Mouse (Mus musculus) cerebellum, adult 2 months (tissue): Measurements from ENCODE around the gene Rpl28. TPM values are rescaled to one million over a fixed set of nuclear protein-coding genes. Genes with fewer than 3 reads are reported as not detected.

Experiments
- DNase-seq, 2 experiments: peaks; one replicate each; pipeline ENCODE4 v3.0.0; 2021
- H3K27ac ChIP-seq: fragments of 200-500 bp; 2 replicates; pipeline ENCODE4 v1.5.1; 2012; ENCODE audit warnings: low read length, control low read depth, inconsistent platforms; ENCODE audit not compliant: insufficient read depth
- H3K27me3 ChIP-seq: fragments of 200-500 bp; 2 replicates; pipeline ENCODE4 v1.6.1; 2012; ENCODE audit warnings: inconsistent platforms, mild to moderate bottlenecking, low read length, moderate library complexity; ENCODE audit not compliant: control insufficient read depth, insufficient read depth
- H3K4me1 ChIP-seq: fragments of 200-500 bp; 2 replicates; pipeline ENCODE4 v1.6.1; 2011; ENCODE audit warnings: low read length; ENCODE audit not compliant: control insufficient read depth, insufficient read depth
- H3K4me3 ChIP-seq: fragments of 200-500 bp; replicated peaks from 2 replicates; pipeline ENCODE3; 2011; ENCODE audit warnings: mild to moderate bottlenecking, low read depth, low read length, control low read depth; ENCODE audit not compliant: insufficient read depth
- CTCF ChIP-seq: fragments of 200-500 bp; IDR thresholded peaks from 2 replicates; pipeline ENCODE4 v1.5.1; 2011; ENCODE audit warnings: low read depth, mild to moderate bottlenecking, control low read depth, low read length, moderate library complexity, borderline replicate concordance; ENCODE audit not compliant: insufficient read depth
- POLR2A ChIP-seq: fragments of 200-500 bp; IDR thresholded peaks from 2 replicates; pipeline ENCODE4 v1.6.1; 2011; ENCODE audit warnings: low read length, control low read depth, borderline replicate concordance; ENCODE audit not compliant: insufficient read depth
- WGBS: fragments of 180-500 bp; shearing (Covaris S2); methylation state at CpG from one replicate; pipeline ENCODE4 v1.1.7; 2018; 5-methylcytosine and 5-hydroxymethylcytosine counted together
- polyA plus RNA-seq: library from polyadenylated mRNA; depleted of rRNA; stranded (reverse); fragments of >200 nt; gene quantifications from 2 replicates; pipeline ENCODE4 v1.2.3, GENCODE M21; 2012

Rpl28 gene
- polyA plus RNA-seq, 1 experiment = 296 TPM

DNA sequence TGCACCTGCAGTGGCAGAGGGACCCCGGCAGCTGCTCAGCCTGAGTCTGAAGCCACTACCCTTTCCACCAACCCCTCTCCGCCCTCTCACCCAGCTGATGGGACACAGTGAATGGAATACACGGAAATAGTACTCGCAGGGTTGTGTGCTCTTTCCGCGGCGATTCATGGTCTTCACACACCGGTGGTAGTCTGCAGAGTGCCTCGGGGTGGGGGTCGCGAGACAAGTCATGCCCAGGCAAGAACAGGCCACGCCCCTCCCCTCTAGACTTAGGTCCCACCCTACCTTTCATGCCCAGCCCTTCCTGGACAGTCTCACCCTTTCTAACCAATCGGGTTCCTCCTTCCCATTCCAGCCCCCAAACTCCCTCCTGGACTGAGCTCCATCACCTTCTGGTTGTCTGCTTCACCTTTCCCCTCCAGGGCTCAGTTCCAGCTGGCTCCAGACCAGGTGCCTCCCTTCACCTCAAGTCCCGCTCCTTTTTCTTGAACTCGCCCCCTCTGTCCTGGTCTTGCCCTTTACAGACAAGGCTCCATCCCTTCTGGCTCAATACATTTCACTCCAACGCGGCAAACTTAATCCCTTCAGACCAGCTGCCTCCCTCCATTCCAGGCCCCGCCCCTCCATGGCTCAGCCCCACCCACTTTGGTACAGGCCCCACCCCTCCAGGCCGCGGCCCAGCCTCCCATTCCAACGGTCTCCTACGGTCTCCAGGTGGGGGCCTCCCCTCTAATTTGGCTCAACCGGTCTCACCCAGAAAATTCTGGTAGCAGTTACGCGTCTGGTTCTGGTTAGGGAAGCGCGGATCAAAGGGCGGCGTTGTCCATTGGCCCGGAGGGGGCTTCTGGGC is 40.5 kb upstream of the Rpl28 start:
- TF ChIP-seq CTCF = no peak
- no peak for TF ChIP-seq POLR2A
- H3K4me3 ChIP-seq = no peak overlapping the region
- H3K27me3 ChIP-seq = no peaks in the 10 kb centered on the region
- peaks cover 3% of the 10 kb centered on the region; the same call in 1 of the 2 replicates for H3K4me1 ChIP-seq
- DNase-seq = peak in 1 of 2 experiments; percentile 20
- no peak overlapping the region for H3K27ac ChIP-seq
- WGBS = 3% methylated on average over 30 of the region's 30 CpGs

DNA sequence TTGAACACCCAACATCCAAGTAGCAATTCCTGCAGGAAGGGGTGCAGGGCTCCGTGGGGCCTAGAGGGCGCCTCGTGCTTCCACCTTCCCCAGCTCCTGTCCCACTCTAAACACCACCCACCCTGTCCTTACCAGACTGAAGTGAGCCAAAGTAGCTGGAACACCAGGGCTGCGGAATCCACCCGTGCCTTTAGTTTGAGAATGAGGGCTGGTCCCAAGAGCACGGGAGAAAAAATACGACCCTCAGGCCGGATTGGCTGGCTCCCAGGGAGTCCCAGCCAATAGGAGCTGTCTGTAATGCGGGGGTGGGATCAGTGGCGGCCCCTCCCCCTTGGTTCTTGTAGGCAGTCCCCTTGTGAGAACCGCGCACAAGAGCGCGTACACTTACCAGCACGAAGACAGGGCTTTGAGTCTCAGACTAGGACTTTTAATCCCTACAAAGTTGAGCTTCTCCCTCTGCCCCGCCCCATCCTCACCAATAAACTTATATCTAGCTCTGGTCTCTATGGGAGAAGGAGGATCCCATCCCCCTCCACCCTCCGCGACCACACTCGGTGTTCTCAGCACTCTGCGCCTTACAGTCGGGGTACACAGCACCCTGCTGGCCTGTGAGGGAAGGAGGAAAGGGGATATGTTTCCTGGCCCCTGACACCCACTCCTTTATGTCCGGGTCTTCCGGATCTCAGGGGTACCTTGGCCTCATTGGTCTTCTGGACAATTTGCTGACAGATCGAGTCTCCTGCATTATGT is 39.7 kb upstream of the Rpl28 start, which contains the start of gene Cox6b2:
Cox6b2 (minus strand) TSS at position 274 of the 750 bp plus-strand sequence.
- Histone ChIP-seq H3K27ac (no peak within 1 kb of the TSS), H3K4me1 (peaks cover 3% of the 10 kb centered on the region; the same call in 1 of the 2 replicates), H3K4me3 (no peak within 1 kb of the TSS), H3K27me3 (no peaks in the 10 kb centered on the region)
- TF ChIP-seq CTCF = no peak
- TF ChIP-seq POLR2A = no peak
- peak; percentile 22 to 32 for DNase-seq
- 8% methylated on average over 24 of the region's 24 CpGs for WGBS

DNA sequence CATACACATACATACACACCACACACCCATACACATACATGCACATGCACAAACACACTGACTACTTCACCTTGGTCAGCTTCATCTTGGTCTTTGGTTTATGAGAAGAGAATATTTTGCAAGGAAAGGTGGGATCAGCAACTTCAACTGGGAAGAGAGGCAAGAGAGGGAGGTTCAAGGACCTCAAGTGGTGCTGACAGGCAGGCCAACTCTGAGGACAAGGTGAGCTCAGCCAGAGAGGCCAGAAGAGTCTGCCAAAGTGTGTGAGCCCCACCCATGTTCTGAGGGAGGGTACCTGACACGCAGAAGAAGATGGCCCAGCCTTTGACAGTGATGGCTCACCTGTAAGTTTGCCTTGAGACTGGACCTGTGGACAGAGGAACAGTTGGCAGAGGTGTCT is 33.0 kb upstream of the Rpl28 start:
- no peak for DNase-seq
- no peak for TF ChIP-seq POLR2A
- TF ChIP-seq CTCF = no peak
- no peak overlapping the region for H3K27ac ChIP-seq

DNA sequence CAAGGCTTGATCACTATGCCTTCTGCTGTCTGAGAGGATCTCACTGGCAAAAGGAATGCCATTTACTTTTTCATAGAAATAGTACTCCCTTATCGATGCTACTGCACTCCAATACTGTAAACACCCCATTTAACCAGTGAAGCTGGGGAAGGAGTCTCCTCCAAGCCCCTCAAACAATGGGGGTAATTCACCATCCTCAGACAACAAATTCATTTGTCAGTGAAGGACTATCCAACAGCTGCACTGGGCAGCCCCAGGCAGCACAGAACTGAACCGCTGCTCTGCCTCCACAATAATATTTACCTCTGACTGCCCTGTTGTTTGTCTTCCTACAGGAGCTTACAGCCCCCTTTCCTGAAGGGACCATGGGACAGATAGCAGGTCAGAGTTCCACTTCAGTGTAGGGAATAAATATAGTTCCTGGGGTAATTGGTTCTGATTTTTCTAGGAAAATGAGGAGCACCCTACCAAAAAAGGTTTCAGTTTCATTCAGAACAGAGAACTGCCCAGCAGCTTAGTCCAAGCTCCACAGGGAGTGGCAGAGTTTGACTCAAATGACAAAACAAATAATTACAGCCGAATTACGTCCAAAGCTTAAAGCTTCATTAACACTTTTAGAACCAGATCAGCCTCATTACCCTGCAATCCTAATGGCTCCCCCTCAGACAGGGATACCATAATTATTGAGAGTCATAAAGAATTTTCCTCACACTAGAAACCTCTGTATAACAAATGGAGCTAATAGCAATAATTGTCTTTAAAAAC is 27.5 kb upstream of the Rpl28 start:
- 25% methylated on average over 4 of the region's 4 CpGs for WGBS
- no peak overlapping the region for H3K4me3 ChIP-seq
- no peak for DNase-seq
- no peaks in the 10 kb centered on the region for H3K27me3 ChIP-seq
- no peaks in the 10 kb centered on the region for H3K4me1 ChIP-seq
- TF ChIP-seq POLR2A (no peak), CTCF (no peak)
- H3K27ac ChIP-seq = no peak overlapping the region; the same call in 1 of the 2 replicates

More for the DNA sequence above, 33.0 kb upstream of the Rpl28 start:
- Histone ChIP-seq H3K27me3 (no peaks in the 10 kb centered on the region), H3K4me1 (no peaks in the 10 kb centered on the region), H3K4me3 (no peak overlapping the region)
- WGBS = 46% methylated on average over 1 of the region's 1 CpGs

DNA sequence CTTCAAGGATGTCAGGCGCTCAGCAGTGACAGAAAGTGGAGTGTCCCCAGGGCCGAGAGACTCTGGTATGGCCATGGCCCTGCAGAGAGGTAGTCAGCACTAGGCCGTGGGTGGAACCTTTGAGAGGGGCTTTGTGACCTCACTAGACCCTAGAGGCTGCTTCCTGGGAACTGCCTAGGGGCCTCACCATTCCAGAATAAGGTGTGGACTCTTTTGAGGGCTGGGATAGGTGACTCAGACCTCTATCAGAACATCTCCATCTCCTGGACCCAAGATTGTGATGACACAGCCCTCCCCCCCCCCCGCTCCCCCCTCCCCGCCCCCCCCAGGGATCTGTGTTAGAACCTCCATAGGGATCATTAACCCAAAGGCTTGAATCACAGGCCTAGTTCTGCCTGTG is 21.5 kb upstream of the Rpl28 start, which contains the start of gene Fam71e2:
Fam71e2 (minus strand) TSS at position 101 of the 400 bp plus-strand sequence.
- H3K27ac ChIP-seq = no peak within 1 kb of the TSS
- DNase-seq = no peak
- no peak within 1 kb of the TSS for H3K4me3 ChIP-seq
- no peaks in the 10 kb centered on the region; the same call in 1 of the 2 replicates for H3K27me3 ChIP-seq
- WGBS = 70% methylated on average over 5 of the region's 5 CpGs
- H3K4me1 ChIP-seq = no peaks in the 10 kb centered on the region
- no peak for TF ChIP-seq POLR2A
- no peak for TF ChIP-seq CTCF

DNA sequence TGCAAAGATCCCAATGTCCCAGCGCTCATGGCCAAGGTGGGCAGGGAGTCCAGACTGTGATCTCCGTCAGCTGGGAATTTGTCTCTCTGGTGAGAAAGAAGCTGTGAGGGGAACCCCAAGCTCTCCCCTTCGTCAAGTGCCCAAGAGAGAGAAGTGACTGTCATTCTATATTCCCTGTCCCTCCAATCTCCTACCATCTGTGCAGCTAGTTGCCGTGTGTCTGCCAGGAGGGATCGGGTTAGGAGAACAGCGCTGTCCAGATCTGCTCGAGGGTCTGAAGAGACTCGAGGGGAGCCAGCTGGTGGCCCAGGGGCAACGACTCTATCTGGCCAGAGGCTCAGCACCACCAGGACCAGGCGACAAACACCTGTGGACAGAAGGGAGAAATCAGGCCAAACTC is 16.5 kb upstream of the Rpl28 start:
- no peak overlapping the region for H3K27ac ChIP-seq
- H3K4me1 ChIP-seq = no peaks in the 10 kb centered on the region
- 28% methylated on average over 10 of the region's 10 CpGs for WGBS
- no peak overlapping the region for H3K4me3 ChIP-seq
- H3K27me3 ChIP-seq = peaks cover 3% of the 10 kb centered on the region; the same call in 1 of the 2 replicates
- TF ChIP-seq CTCF (no peak), POLR2A (no peak)
- DNase-seq = no peak
